In the genomic region with DNA sequence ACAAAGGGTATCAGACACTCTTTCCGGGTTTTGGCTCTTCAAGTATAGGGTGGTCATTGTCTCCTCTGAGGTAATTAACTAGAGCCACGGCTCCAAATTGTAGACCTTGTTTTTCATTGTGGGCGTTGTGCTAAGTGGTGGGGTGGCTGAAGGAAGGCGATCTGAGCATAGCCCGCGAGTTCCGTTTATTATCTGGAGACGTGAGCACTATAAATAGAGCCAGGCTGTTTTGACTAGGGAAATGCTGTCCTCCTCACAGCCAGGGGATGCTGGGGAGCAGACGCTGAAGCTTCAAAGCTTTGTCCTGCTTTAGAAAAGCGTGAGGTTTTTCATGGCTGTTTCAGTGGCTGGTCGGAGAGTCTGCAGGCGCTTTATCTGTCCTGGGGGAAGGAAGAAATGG, we compare ENCODE assay signal across 10 mouse cellular contexts.
A peak's percentile ranks its signal among the peaks of the same experiment; 100 is the strongest.
DNase-seq lines count a peak whose midpoint lies in the region; ATAC-seq and TF ChIP-seq lines count a peak whose summit lies in the region.
"Had no signal": no experiment of that assay in that cellular context is flagged by ENCODE, and none has a peak within 500 bp of the region (broad histone marks: within the 10 kb centered on the region; RNA-seq: fewer than 3 reads in every experiment).

No protein-coding gene starts in this region.

- no peaks in the 10 kb centered on the region for H3K27me3 ChIP-seq in kidney, postnatal 0 days (ENCODE audit: insufficient read depth, low read length)
- no peaks in the 10 kb centered on the region for H3K27me3 ChIP-seq in forebrain, embryonic 10.5 days (ENCODE audit: poor library complexity, severe bottlenecking)
- H3K27me3 ChIP-seq in hindbrain, embryonic 11.5 days (ENCODE audit: control insufficient read depth, insufficient read depth, low read length): no peaks in the 10 kb centered on the region
- no peaks in the 10 kb centered on the region for H3K27me3 ChIP-seq in midbrain, postnatal 0 days (ENCODE audit: insufficient read depth, low read length)
- H3K27me3 ChIP-seq: liver, embryonic 12.5 days had no signal

- H3K36me3 ChIP-seq in kidney, postnatal 0 days (ENCODE audit: insufficient read depth, low read length): no peaks in the 10 kb centered on the region
- no peaks in the 10 kb centered on the region for H3K36me3 ChIP-seq in forebrain, embryonic 10.5 days (replicated peaks)
- H3K36me3 ChIP-seq in hindbrain, embryonic 11.5 days (ENCODE audit: control insufficient read depth, insufficient read depth, low read length): no peaks in the 10 kb centered on the region
- no peaks in the 10 kb centered on the region for H3K36me3 ChIP-seq in midbrain, postnatal 0 days (ENCODE audit: insufficient read depth, low read length)
- H3K36me3 ChIP-seq: liver, embryonic 12.5 days had no signal

- H3K9me3 ChIP-seq in kidney, postnatal 0 days (replicated peaks; ENCODE audit: low read length): no peaks in the 10 kb centered on the region; the same call in 1 of the 2 replicates
- H3K9me3 ChIP-seq in forebrain, embryonic 10.5 days: peaks cover 2% of the 10 kb centered on the region; the same call in 1 of the 2 replicates
- H3K9me3 ChIP-seq in hindbrain, embryonic 11.5 days (ENCODE audit: control insufficient read depth, low read length): no peaks in the 10 kb centered on the region
- H3K9me3 ChIP-seq in midbrain, postnatal 0 days (ENCODE audit: low read length): no peaks in the 10 kb centered on the region
- H3K9me3 ChIP-seq: liver, embryonic 12.5 days had no signal

- WGBS in kidney, postnatal 0 days: 16% methylated on average over 12 of the region's 12 CpGs
- 44% methylated on average over 12 of the region's 12 CpGs for WGBS in forebrain, embryonic 10.5 days
- 54% methylated on average over 12 of the region's 12 CpGs for WGBS in hindbrain, embryonic 11.5 days
- WGBS in midbrain, postnatal 0 days: 20% methylated on average over 12 of the region's 12 CpGs

- H3K27ac ChIP-seq in kidney, postnatal 0 days: no peak overlapping the region
- peak overlapping the region; percentile 33; the same call in 1 of the 2 replicates for H3K27ac ChIP-seq in forebrain, embryonic 10.5 days
- H3K27ac ChIP-seq in hindbrain, embryonic 11.5 days (ENCODE audit: low read depth, low read length): peak overlapping the region; percentile 54; the same call in 1 of the 2 replicates
- peak overlapping the region; percentile 65 for H3K27ac ChIP-seq in midbrain, postnatal 0 days (ENCODE audit: low read depth, low read length)
- H3K27ac ChIP-seq: gastrocnemius, adult 2 months; liver, embryonic 12.5 days had no signal

- no peak overlapping the region for H3K4me3 ChIP-seq in kidney, postnatal 0 days (replicated peaks; ENCODE audit: low read depth, low read length)
- no peak overlapping the region for H3K4me3 ChIP-seq in forebrain, embryonic 10.5 days
- no peak overlapping the region for H3K4me3 ChIP-seq in hindbrain, embryonic 11.5 days (ENCODE audit: low read depth, low read length)
- no peak overlapping the region for H3K4me3 ChIP-seq in midbrain, postnatal 0 days (ENCODE audit: low read depth, low read length)
- H3K4me3 ChIP-seq: gastrocnemius, adult 2 months; liver, embryonic 12.5 days had no signal

- no peak for ATAC-seq in kidney, postnatal 0 days (replicated peaks; ENCODE audit: low FRiP score, low read depth)
- ATAC-seq in hindbrain, embryonic 11.5 days (ENCODE audit: low FRiP score): no peak
- ATAC-seq in midbrain, postnatal 0 days (ENCODE audit: low FRiP score): no peak
- ATAC-seq: liver, embryonic 12.5 days had no signal

- no peak overlapping the region for H3K4me2 ChIP-seq in kidney, postnatal 0 days (ENCODE audit: low read length)
- H3K4me2 ChIP-seq in hindbrain, embryonic 11.5 days (replicated peaks; ENCODE audit: low read depth, low read length): no peak overlapping the region
- H3K4me2 ChIP-seq in midbrain, postnatal 0 days (ENCODE audit: low read depth, low read length, poor library complexity, severe bottlenecking): peak overlapping the region; percentile 32
- H3K4me2 ChIP-seq: liver, embryonic 12.5 days had no signal

- 0 out of 2 replicates have a peak, but pooled peaks cover 3% of the 10 kb centered on the region for H3K4me1 ChIP-seq in kidney, postnatal 0 days (replicated peaks; ENCODE audit: insufficient read depth, low read length)
- H3K4me1 ChIP-seq in forebrain, embryonic 10.5 days: peaks cover 51% of the 10 kb centered on the region
- H3K4me1 ChIP-seq in hindbrain, embryonic 11.5 days (replicated peaks; ENCODE audit: control insufficient read depth, insufficient read depth, low read length): 0 out of 2 replicates have a peak, but pooled peaks cover 2% of the 10 kb centered on the region
- H3K4me1 ChIP-seq in midbrain, postnatal 0 days (ENCODE audit: insufficient read depth, low read length): 0 out of 2 replicates have a peak, but pooled peaks cover 6% of the 10 kb centered on the region
- H3K4me1 ChIP-seq: liver, embryonic 12.5 days had no signal

- no peak overlapping the region for H3K9ac ChIP-seq in kidney, postnatal 0 days (ENCODE audit: low read depth, low read length)
- H3K9ac ChIP-seq in hindbrain, embryonic 11.5 days (ENCODE audit: low read depth, low read length): no peak overlapping the region
- 0 out of 2 replicates have a peak overlapping the region, but pooled peaks have one; percentile 9 for H3K9ac ChIP-seq in midbrain, postnatal 0 days (replicated peaks; ENCODE audit: low read length, poor library complexity, severe bottlenecking)
- H3K9ac ChIP-seq: liver, embryonic 12.5 days had no signal

- peak; percentile 22; the same call in 1 of the 2 replicates for TF ChIP-seq CTCF in kidney, postnatal 0 days (IDR thresholded peaks at IDR 0.05; ENCODE audit: low read depth)
- TF ChIP-seq CTCF in midbrain, postnatal 0 days (IDR thresholded peaks at IDR 0.05): peak; percentile 75

- DNase-seq in kidney, postnatal 0 days (ENCODE audit: low spot score): no peak
- no peak for DNase-seq in kidney, postnatal 10 days
- DNase-seq in forebrain, embryonic 10.5 days (ENCODE audit: extremely low spot score, low spot score): no peak
- DNase-seq in hindbrain, embryonic 11.5 days (ENCODE audit: low spot score): no peak
- peak; percentile 60 for DNase-seq in midbrain, postnatal 0 days (ENCODE audit: low spot score)
- no peak for DNase-seq in thymus, postnatal 0 days (ENCODE audit: low spot score)
- no peak for DNase-seq in adrenal gland, postnatal 36 days
- no peak for DNase-seq in cerebellum, adult 8-10 months
- DNase-seq: gastrocnemius, adult 2 months had no signal
